Mouse (Mus musculus) lung, embryonic 14.5 days (tissue): ENCODE data around the gene Tbc1d21. TPM values are rescaled to one million over a fixed set of nuclear protein-coding genes. Genes with fewer than 3 reads are reported as not detected.

Source experiments
- ATAC-seq: fragments of 200-750 bp; cut with Nextera tagmentation; 2 replicates; pipeline ENCODE4 v1.8.0; 2017; ENCODE audit warnings: mild to moderate bottlenecking, moderate TSS enrichment, moderate library complexity; ENCODE audit not compliant: insufficient read depth
- DNase-seq: peaks from one replicate; pipeline ENCODE4 v3.0.0-alpha.2; 2015
- H3K27ac ChIP-seq: fragments of 300-500 bp; sonication (generic); 2 replicates; pipeline ENCODE4 v1.5.1; 2014; ENCODE audit warnings: low read depth, mild to moderate bottlenecking, moderate library complexity
- H3K27me3 ChIP-seq: fragments of 300-500 bp; sonication (generic); 2 replicates; pipeline ENCODE4 v1.6.1; 2014; ENCODE audit warnings: low read length, control low read depth; ENCODE audit not compliant: insufficient read depth
- H3K36me3 ChIP-seq: fragments of 300-500 bp; sonication (generic); 2 replicates; pipeline ENCODE4 v1.6.1; 2014; ENCODE audit warnings: control low read depth; ENCODE audit not compliant: insufficient read depth
- H3K4me1 ChIP-seq: fragments of 300-500 bp; sonication (generic); 2 replicates; pipeline ENCODE4 v1.6.1; 2014; ENCODE audit warnings: antibody characterized with exemption, control low read depth; ENCODE audit not compliant: insufficient read depth
- H3K4me2 ChIP-seq: fragments of 300-500 bp; sonication (generic); 2 replicates; pipeline ENCODE4 v1.6.1; 2014; ENCODE audit warnings: mild to moderate bottlenecking
- H3K4me3 ChIP-seq: fragments of 300-500 bp; sonication (generic); 2 replicates; pipeline ENCODE4 v1.5.1; 2014; ENCODE audit warnings: low read depth, low read length
- H3K9ac ChIP-seq: fragments of 300-500 bp; sonication (generic); 2 replicates; pipeline ENCODE4 v1.6.1; 2014
- H3K9me3 ChIP-seq: fragments of 300-500 bp; sonication (generic); 2 replicates; pipeline ENCODE4 v1.6.1; 2016; ENCODE audit warnings: low read depth, low read length, control low read depth
- CTCF ChIP-seq: IDR thresholded peaks from 2 replicates; pipeline ENCODE4 v1.5.1; 2016; ENCODE audit warnings: antibody characterized with exemption, low read depth
- WGBS: fragments of 180-500 bp; shearing (Covaris S2); extraction: QIAGEN DNeasy Blood & Tissue Kit; methylation state at CpG from one replicate; pipeline ENCODE4 v1.1.7; 2014; 5-methylcytosine and 5-hydroxymethylcytosine counted together
- polyA plus RNA-seq: library from polyadenylated mRNA; unstranded; fragments of >200 nt; fragmentation: Nextera tagmentation; extraction: Ambion mirVana; gene quantifications from 2 replicates; pipeline ENCODE4 v1.2.1, GENCODE M21; 2014

The Tbc1d21 gene
- polyA plus RNA-seq, 1 experiment from 2014 or later: not detected

- Histone ChIP-seq H3K4me3 (no peak overlapping the region), H3K9me3 (no peaks in the 10 kb centered on the region), H3K4me2 (no peak overlapping the region), H3K27me3 (no peaks in the 10 kb centered on the region), H3K9ac (no peak overlapping the region), H3K36me3 (no peaks in the 10 kb centered on the region), H3K4me1 (no peaks in the 10 kb centered on the region), H3K27ac (no peak overlapping the region)
- ATAC-seq (no peak), DNase-seq (no peak)
- no peak for TF ChIP-seq CTCF
- 76% methylated on average over 7 of the region's 7 CpGs for WGBS
Measured at GRCm38 (mm10) chr9:58361956-58362355, 8.3 kb downstream of the Tbc1d21 start.

GRCm38 (mm10) chr9:58361373-58361772, 8.9 kb downstream of the Tbc1d21 start:
- H3K27me3 ChIP-seq: no peaks in the 10 kb centered on the region
- no peak overlapping the region for H3K9ac ChIP-seq
- DNase-seq (no peak), ATAC-seq (no peak)
- no peak overlapping the region for H3K4me3 ChIP-seq
- no peaks in the 10 kb centered on the region for H3K4me1 ChIP-seq
- H3K27ac ChIP-seq: no peak overlapping the region
- H3K36me3 ChIP-seq: no peaks in the 10 kb centered on the region
- H3K9me3 ChIP-seq: no peaks in the 10 kb centered on the region
- no peak for TF ChIP-seq CTCF
- 71% methylated on average over 1 of the region's 1 CpGs for WGBS
- H3K4me2 ChIP-seq: no peak overlapping the region

GRCm38 (mm10) chr9:58355262-58356050, 14.8 kb downstream of the Tbc1d21 start:
- Histone ChIP-seq H3K36me3 (no peaks in the 10 kb centered on the region), H3K4me1 (no peaks in the 10 kb centered on the region), H3K27ac (no peak overlapping the region), H3K4me2 (no peak overlapping the region), H3K9ac (no peak overlapping the region), H3K9me3 (no peaks in the 10 kb centered on the region), H3K4me3 (no peak overlapping the region), H3K27me3 (no peaks in the 10 kb centered on the region)
- WGBS: 15% methylated on average over 6 of the region's 6 CpGs
- no peak for ATAC-seq
- no peak for DNase-seq
- no peak for TF ChIP-seq CTCF

GRCm38 (mm10) chr9:58354701-58355100, 15.6 kb downstream of the Tbc1d21 start:
- no peaks in the 10 kb centered on the region for H3K9me3 ChIP-seq
- H3K9ac ChIP-seq: no peak overlapping the region
- no peak overlapping the region for H3K4me3 ChIP-seq
- H3K4me1 ChIP-seq: no peaks in the 10 kb centered on the region
- TF ChIP-seq CTCF: no peak
- H3K27me3 ChIP-seq: no peaks in the 10 kb centered on the region
- ATAC-seq (no peak), DNase-seq (no peak)
- H3K4me2 ChIP-seq: no peak overlapping the region
- no peaks in the 10 kb centered on the region for H3K36me3 ChIP-seq
- WGBS: 74% methylated on average over 6 of the region's 6 CpGs
- H3K27ac ChIP-seq: no peak overlapping the region

GRCm38 (mm10) chr9:58353224-58353623, 17.0 kb downstream of the Tbc1d21 start:
- Histone ChIP-seq H3K4me3 (no peak overlapping the region), H3K27me3 (no peaks in the 10 kb centered on the region), H3K4me1 (no peaks in the 10 kb centered on the region), H3K4me2 (no peak overlapping the region), H3K9ac (no peak overlapping the region), H3K27ac (no peak overlapping the region), H3K9me3 (no peaks in the 10 kb centered on the region), H3K36me3 (no peaks in the 10 kb centered on the region)
- no peak for DNase-seq
- TF ChIP-seq CTCF: no peak
- WGBS: 79% methylated on average over 6 of the region's 6 CpGs
- ATAC-seq: no peak

GRCm38 (mm10) chr9:58347795-58348194, 22.5 kb downstream of the Tbc1d21 start:
- 78% methylated on average over 6 of the region's 6 CpGs for WGBS
- ATAC-seq (no peak), DNase-seq (no peak)
- Histone ChIP-seq H3K27ac (no peak overlapping the region), H3K4me3 (no peak overlapping the region), H3K27me3 (no peaks in the 10 kb centered on the region), H3K9me3 (no peaks in the 10 kb centered on the region), H3K36me3 (no peaks in the 10 kb centered on the region), H3K9ac (no peak overlapping the region), H3K4me2 (no peak overlapping the region), H3K4me1 (no peaks in the 10 kb centered on the region)
- TF ChIP-seq CTCF: no peak

GRCm38 (mm10) chr9:58346498-58346897, 23.8 kb downstream of the Tbc1d21 start:
- no peaks in the 10 kb centered on the region for H3K9me3 ChIP-seq
- no peak for TF ChIP-seq CTCF
- no peak for ATAC-seq
- 8% methylated on average over 10 of the region's 10 CpGs for WGBS
- no peaks in the 10 kb centered on the region for H3K27me3 ChIP-seq
- peak; percentile 46 for DNase-seq
- H3K4me3 ChIP-seq: no peak overlapping the region
- H3K9ac ChIP-seq: no peak overlapping the region; the same call in 1 of the 2 replicates
- no peaks in the 10 kb centered on the region for H3K36me3 ChIP-seq
- H3K4me2 ChIP-seq: no peak overlapping the region
- no peak overlapping the region for H3K27ac ChIP-seq
- no peaks in the 10 kb centered on the region for H3K4me1 ChIP-seq
